Mouse (Mus musculus) kidney, adult 11 months (tissue): ENCODE results near the gene Plekhj1.
A peak's percentile ranks its signal among the peaks of the same experiment; 100 is the strongest.
"Not testable (repeated sequence)": the region's sequence is repeated elsewhere in the genome, so short reads cannot be mapped to it uniquely, and the experiment has no call there.

Experiments
- DNase-seq: peaks from one replicate; pipeline ENCODE4 v3.0.0; 2022

The Plekhj1 gene

DNA sequence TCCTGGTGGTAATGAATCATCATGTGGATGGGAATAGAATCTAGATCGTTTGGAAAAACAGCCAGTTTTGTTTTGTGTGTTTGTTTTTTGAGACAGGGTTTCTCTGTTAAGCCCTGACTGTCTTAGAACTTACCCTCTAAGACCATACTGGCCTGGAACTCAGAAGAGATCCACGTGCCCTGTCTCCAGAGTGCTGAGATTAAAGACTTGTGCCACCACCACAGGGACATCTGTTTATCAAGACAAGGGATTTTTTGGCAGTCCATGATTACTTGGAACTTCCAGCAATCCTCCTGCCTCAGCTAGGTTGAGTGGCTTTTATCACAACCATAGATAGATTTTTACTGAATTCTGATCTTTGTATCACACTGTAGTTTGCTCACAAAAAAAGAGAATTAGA lies 26.4 kb upstream of the Plekhj1 start:
- no peak for DNase-seq

DNA sequence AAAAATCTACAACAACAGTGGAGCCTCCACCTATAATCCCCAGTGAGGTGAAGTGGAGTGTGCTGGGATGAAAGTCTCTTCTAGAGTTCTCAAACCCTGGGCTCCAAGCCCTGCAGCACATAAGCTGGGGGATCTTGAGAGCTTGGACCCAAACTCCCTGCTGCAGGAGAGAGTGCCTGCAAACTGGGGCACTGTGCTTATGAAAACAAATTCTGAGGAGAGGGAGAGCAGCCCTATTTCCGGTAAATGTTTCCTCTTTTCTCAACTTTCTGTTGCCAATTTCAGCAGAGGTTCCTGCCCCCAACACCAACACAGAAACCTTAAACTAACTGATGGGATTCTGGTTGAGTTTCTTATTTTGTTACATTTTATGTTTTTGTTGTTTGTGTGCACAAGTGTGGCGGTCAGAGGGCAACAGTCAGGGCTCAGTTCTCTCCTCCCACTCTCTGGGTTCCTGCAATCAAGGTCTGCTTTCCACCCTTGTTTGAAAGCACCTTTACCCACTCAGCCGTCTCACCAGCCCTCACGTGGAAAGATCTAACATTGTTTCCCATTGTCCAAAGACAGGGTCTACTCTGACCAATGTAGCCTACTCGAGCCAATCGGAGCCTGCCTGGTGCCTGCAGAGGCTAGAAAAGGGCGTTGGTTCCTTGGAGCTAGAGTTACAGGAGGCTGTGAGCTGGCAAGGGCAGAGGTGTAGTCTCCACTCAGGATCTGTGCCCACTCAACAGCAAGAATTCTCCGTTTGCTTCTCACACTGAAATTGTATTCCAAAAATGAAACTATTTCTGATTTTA lies 25.6 kb upstream of the Plekhj1 start:
- no peak for DNase-seq

GRCm38 (mm10) chr10:80823316-80823715 lies 24.9 kb upstream of the Plekhj1 start:
- no peak for DNase-seq

DNA sequence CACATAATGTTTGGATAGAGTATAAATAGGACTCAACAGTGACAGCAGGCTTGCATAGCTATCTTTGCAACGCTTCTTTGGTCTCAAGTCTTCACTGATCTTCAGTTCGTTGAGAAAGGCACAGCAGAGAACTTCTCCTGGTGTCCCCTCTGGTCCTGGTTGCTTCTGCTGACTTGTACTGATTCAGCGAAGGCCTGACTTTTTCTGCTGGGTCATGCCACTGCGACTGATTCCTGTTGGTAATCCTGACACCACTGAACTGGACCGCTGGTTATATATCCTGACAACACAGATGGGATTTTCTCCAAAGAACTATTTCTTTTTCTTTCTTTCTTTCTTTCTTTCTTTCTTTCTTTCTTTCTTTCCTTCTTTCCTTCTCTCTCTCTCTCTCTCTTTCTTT lies 24.1 kb upstream of the Plekhj1 start:
- DNase-seq, result no peak

DNA sequence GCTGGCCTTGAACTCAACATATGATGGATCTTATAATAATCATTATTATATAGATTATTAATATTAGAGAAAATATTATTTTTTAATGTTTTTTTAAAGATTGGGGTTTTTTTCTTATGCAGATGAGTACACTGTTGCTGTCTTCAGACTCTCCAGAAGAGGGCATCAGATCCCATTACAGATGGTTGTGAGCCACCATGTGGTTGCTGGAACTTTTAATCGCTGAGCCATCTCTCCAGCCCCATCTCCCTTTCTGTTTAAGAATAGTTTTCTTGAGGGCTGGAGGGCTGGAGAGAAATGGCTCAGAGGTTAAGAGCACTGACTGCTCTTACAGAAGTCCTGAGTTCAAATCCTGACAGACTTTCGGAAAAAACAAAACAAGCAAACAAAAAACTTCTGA lies 23.6 kb upstream of the Plekhj1 start:
- DNase-seq, result no peak

DNA sequence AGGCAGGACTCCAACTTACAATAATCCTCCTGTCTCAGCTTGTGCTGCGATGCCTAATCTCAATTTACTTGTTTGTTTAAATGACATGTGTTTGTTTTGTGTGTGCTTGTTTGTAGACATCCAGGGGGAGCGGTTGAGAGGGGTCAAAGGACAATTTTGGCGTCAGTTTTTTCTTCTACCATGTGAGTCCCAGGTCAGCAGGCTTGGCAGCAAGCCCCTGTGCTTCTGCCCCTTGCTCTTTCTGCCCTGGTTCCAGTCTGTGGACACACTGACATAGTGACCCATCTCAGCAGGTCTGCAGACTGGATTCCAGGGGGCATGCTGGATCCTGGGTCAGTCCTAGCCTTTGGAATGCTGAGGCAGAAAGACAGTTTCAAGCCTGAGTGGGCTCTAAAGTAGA lies 21.0 kb upstream of the Plekhj1 start:
- peak; percentile 79 for DNase-seq

DNA sequence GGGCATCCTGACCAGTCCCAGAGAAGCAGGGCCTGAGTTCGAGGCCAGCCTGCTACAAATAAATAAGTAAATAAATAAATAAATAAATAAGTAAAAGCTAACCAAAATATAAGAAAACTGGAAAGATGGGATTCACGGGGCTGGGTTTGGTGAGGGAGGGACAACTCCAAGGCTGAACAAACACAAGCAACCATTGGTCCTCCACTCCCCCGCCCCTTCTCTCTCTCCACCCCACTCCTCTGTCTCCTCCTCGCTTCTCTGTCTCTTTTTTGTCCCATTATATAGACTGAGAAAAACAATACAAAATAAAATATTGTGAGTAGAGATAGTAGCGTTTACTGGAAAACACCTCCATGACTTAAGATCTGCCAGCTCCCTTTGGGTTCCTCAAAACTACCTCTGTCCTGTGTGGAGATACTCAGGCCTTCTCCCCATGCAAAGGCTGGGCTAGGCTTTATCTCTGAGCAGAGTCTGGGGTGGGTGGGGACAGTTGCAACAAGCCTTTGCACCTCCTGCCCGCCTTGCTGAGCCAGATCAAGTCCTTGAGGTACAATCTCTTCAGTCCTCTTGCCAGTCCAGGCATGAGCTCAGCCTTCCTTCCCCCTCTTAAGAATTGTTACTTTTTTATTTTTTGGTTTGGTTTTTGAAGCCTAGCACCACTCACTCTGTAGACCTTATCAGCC lies 20.3 kb upstream of the Plekhj1 start:
- no peak for DNase-seq

DNA sequence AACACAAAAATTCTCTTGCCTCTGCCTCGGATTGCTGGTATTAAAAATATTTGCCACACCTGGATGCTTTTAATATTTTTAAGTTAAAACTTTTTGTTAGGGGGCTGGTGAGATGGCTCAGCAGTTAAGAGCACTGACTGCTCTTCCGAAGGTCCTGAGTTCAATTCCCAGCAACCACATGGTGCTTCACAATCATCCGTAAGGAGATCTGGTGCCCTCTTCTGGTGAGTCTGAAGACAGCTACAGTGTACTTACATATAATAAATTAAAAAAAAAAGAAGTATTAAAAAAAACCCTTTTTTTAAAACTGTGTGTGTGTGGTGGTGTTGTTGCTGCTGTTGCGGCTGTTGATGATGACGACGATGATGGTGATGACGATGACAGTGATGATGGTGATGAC lies 19.5 kb upstream of the Plekhj1 start:
- DNase-seq, result not testable (repeated sequence)

DNA sequence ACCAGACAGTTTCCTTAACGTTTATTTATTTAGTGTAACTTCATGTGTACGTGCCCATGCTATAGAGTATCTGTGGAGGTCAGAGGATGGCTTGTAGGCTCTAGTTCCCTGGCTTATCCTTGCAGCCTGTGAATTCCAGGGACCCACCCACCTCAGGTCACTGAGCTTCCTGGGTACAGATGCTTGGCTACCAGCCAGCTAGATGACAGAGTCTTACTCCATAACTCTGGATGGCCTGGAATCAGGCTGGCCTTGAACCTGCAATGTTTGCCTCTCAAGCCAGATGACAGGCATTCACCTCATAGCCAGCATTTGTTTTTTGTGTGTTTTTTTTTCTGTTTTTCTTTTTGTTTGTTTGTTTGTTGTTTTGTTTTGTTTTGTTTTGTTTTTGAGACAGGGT lies 18.7 kb upstream of the Plekhj1 start:
- no peak for DNase-seq

GRCm38 (mm10) chr10:80816303-80816702 lies 17.9 kb upstream of the Plekhj1 start:
- DNase-seq, result not testable (repeated sequence)

DNA sequence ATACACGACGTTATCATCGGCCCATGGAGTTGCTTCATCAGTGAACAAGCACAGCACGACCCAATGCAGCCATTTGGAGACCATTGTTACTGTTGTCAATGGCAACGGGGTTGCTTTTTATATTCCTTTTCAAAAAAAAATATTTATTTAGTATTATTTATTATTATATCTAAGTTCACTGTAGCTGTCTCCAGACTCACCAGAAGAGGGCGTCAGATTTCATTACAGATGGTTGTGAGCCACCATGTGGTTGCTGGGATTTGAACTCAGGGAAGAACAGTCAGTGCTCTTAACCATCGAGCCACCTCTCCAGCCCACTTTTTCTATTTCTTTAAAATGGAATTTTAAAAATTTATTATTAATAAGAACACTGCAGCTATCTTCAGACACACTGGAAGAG lies 16.4 kb upstream of the Plekhj1 start:
- no peak for DNase-seq

GRCm38 (mm10) chr10:80813366-80813765 lies 14.9 kb upstream of the Plekhj1 start, which contains the start of gene Jsrp1:
Gene Jsrp1, minus strand, starts transcription at chr10:80813498.
- no peak for DNase-seq

DNA sequence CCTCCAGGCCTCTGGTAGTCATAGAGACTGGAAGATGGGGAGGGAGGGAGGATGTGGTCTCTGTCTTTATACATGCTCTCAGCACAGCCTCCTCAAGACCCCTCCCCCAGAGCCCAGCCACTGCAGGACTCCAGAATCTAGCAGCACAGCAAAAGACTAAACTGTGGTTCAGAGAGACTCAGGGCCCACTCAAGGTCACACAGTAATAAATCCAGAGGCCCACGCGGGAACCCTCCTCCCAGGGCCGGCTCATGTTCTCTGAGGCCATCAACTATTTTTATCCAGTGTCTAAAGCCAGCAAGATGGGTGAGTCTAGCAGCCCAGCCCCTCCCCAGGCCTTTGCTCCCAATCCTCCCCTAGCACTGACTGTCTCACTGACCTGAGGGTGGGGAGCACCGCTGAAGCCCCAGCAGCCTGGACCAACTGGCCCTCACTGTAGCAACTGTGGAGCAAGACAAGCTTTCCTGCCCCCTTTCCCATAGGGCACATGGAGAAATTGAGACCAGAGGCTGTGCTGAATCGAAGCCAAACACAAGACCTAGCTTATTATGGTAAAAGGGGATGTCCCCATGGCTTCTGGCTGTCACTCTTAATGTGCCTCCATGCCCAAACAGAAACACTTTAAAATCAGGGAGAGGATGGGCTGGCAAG lies 14.1 kb upstream of the Plekhj1 start:
- DNase-seq, result no peak

DNA sequence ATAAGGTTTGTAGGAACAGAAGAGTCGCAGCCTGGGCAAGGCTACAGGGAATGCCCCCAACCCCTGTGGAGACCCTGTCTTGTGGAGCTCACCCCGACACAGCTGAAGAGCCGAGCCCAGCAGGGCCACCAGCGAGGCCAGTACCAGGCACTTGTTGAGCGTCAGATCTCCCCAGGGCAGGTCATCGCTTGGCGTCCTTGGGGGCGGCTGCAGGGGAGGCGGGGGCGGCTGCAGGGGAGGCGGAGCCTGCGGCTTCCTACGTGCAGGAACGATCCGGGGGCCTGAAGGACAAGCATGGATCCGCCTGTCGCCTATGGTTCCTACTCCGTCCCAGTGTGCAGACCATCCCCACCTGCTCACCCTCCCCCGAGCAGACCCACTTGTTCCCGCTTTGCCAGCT lies 11.7 kb upstream of the Plekhj1 start:
- no peak for DNase-seq

GRCm38 (mm10) chr10:80808985-80809632 lies 10.7 kb upstream of the Plekhj1 start:
- DNase-seq, result no peak

- no peak for DNase-seq
These were observed 9.9 kb upstream of the Plekhj1 start for GRCm38 (mm10) chr10:80808099-80808984.

GRCm38 (mm10) chr10:80807057-80807627 lies 8.7 kb upstream of the Plekhj1 start:
- peak; percentile 61 for DNase-seq

DNA sequence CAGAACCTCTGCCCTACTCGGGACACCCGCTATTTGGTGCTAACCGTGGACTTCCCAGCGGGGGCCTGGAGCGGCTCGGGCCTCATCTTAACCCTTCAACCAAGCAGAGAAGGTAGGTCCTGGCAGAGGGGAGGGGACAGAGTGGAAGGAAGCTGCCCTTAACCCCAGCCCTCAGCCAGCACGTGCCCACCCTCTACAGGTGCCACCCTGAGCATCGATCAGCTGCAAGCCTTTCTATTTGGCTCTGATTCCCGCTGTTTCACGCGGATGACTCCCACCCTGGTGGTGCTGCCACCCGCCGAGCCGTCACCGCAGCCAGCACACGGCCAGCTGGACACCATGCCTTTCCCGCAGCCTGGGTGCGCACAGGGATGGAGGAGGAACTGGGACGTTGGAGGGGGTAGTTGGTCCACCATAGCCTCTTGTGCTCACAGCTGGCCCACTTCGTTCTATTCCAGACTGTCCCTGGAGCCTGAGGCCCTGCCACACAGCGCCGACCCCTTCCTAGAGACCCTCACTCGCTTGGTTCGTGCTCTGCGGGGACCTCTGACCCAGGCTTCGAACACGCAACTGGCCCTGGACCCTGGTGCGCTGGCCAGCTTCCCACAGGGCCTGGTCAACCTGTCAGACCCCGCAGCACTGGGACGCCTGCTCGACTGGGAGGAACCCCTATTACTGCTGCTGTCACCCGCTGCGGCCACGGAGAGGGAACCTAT lies 8.1 kb upstream of the Plekhj1 start:
- DNase-seq, result no peak

- DNase-seq, result peak; percentile 54
These were observed 7.5 kb upstream of the Plekhj1 start for GRCm38 (mm10) chr10:80805925-80806324.

DNA sequence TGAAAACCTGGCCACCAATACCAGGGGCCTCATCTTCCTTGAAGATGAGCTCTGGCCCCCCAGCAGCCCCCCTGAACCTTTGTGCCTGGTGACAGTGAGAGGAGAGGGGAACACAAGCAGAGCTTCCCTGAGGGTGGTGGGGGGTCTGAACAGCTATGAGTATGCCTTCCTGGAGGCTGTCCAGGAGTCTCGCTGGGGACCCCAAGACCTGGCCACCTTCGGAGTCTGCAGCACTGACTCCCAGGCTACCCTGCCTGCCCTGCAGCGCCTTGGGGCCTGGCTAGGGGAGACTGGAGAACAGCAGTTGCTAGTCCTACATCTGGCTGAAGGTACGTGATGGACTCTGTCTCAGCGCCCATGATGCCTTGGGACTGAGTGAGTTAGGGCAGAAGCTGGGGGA lies 6.9 kb upstream of the Plekhj1 start:
- no peak for DNase-seq

DNA sequence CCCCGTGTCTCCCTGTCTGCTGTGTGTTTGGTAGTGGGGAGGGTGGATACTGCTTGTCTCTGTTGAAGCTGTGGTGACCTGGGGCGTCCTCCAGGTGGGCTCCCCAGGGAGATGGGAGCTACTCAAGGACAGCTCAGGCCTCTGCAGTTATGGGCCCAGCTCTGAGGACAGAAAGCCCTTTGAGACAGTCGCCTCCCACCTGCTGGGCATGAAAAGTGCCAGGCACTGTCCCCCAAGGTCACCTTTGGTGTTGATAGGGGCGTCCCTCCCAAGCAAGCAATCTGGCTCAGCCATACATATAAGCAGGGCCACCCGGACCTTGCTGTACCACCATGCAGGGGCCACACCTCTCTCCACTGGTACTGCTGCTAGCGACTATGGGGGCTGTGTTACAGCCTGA lies 6.5 kb upstream of the Plekhj1 start, which contains the start of gene Amh:
TSS of gene Amh (plus strand) at position 328 of the 400 bp plus-strand sequence.
- DNase-seq, result no peak
